Mouse (Mus musculus) limb, embryonic 11.5 days (tissue): ENCODE data around the gene Pcnx2. TPM values are rescaled to one million over a fixed set of nuclear protein-coding genes. Genes with fewer than 3 reads are reported as not detected.

Source experiments
- ATAC-seq: fragments of 200-750 bp; cut with Nextera tagmentation; 2 replicates; pipeline ENCODE4 v1.8.0; 2017; ENCODE audit warnings: low read depth; ENCODE audit not compliant: insufficient number of reproducible peaks, low FRiP score, low TSS enrichment
- DNase-seq: peaks from one replicate; pipeline ENCODE4 v3.0.0-alpha.2; 2015; ENCODE audit warnings: low spot score
- H3K27ac ChIP-seq: fragments of 300-500 bp; sonication (generic); replicated peaks from 2 replicates; pipeline ENCODE4 v1.5.1; 2014; ENCODE audit warnings: low read depth, mild to moderate bottlenecking, low read length
- H3K27me3 ChIP-seq: fragments of 300-500 bp; sonication (generic); 2 replicates; pipeline ENCODE4 v1.6.1; 2014; ENCODE audit warnings: mild to moderate bottlenecking, low read length, mixed read lengths; ENCODE audit not compliant: control insufficient read depth, insufficient read depth
- H3K36me3 ChIP-seq: fragments of 300-500 bp; sonication (generic); 2 replicates; pipeline ENCODE4 v1.6.1; 2014; ENCODE audit warnings: mild to moderate bottlenecking, low read length, moderate library complexity, mixed read lengths; ENCODE audit not compliant: control insufficient read depth, insufficient read depth
- H3K4me1 ChIP-seq: fragments of 300-500 bp; sonication (generic); 2 replicates; pipeline ENCODE4 v1.6.1; 2014; ENCODE audit warnings: low read length, mixed read lengths; ENCODE audit not compliant: control insufficient read depth, insufficient read depth
- H3K4me2 ChIP-seq: fragments of 300-500 bp; sonication (generic); 2 replicates; pipeline ENCODE4 v1.6.1; 2014; ENCODE audit warnings: low read depth, mild to moderate bottlenecking, moderate library complexity; ENCODE audit not compliant: severe bottlenecking
- H3K4me3 ChIP-seq: fragments of 300-500 bp; sonication (generic); 2 replicates; pipeline ENCODE4 v1.5.1; 2014; ENCODE audit warnings: low read depth, low read length
- H3K9ac ChIP-seq: fragments of 300-500 bp; sonication (generic); 2 replicates; pipeline ENCODE4 v1.6.1; 2014; ENCODE audit warnings: mild to moderate bottlenecking, low read length
- H3K9me3 ChIP-seq: fragments of 300-500 bp; sonication (generic); 2 replicates; pipeline ENCODE4 v1.6.1; 2016; ENCODE audit warnings: low read length; ENCODE audit not compliant: control insufficient read depth
- WGBS: fragments of 180-500 bp; shearing (Covaris S2); extraction: QIAGEN DNeasy Blood & Tissue Kit; methylation state at CpG from one replicate; pipeline ENCODE4 v1.1.7; 2014; 5-methylcytosine and 5-hydroxymethylcytosine counted together
- polyA plus RNA-seq: library from polyadenylated mRNA; unstranded; fragments of >200 nt; fragmentation: Nextera tagmentation; extraction: Ambion mirVana; gene quantifications from 2 replicates; pipeline ENCODE4 v1.2.1, GENCODE M21; 2014

Pcnx2 gene
- polyA plus RNA-seq, 1 experiment from 2014 or later = not detected

DNA sequence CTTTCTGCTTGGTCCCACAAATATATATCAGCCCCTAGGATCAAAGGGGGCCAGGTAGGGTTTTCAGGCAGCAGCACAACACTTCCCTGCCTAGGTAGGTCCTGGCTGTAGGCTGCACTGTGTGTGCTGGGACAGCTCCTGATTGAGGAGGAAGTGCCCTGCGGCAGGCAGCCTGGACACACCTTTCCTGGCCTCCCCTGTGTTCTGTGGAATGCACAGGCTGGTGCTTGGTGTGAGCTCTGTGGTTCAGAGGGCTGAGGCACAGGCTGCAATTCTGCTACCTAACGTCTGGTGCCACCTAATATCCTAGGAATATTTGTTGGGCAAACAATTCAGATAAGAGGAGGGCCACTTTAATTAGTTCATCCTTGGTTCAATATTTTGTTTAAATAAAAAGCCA lies 156.3 kb downstream of the Pcnx2 start:
- no peak overlapping the region for H3K27ac ChIP-seq
- no peak for ATAC-seq
- H3K4me3 ChIP-seq = no peak overlapping the region

DNA sequence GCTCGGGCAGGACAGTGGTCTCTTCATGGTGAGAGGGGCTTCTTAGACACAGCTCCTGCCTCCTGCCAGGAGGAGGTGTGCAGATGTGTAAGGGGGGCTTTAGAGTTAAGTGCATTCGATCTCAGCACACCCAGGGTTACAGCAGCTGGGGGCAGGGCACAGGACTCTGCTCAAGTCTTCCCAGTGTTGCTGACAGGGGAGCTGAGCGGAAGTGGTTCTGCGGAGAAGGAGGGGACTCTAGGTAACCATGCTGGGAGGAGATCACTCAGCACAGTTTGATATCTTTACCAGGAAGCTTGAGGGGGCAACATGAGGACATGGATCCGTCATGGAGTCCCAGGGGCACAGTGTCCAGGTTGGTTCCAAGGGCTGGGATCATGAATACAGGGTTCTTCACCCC lies 156.7 kb downstream of the Pcnx2 start:
- WGBS = 80% methylated on average over 5 of the region's 5 CpGs
- Histone ChIP-seq H3K9me3 (no peaks in the 10 kb centered on the region), H3K4me3 (no peak overlapping the region), H3K27me3 (no peaks in the 10 kb centered on the region), H3K4me2 (no peak overlapping the region), H3K4me1 (no peaks in the 10 kb centered on the region), H3K27ac (no peak overlapping the region), H3K9ac (no peak overlapping the region), H3K36me3 (no peaks in the 10 kb centered on the region)
- no peak for DNase-seq
- no peak for ATAC-seq

More for the DNA sequence above, 156.3 kb downstream of the Pcnx2 start:
- H3K9me3 ChIP-seq = no peaks in the 10 kb centered on the region
- 71% methylated on average over 2 of the region's 2 CpGs for WGBS
- DNase-seq = no peak
- H3K9ac ChIP-seq = no peak overlapping the region
- H3K36me3 ChIP-seq = no peaks in the 10 kb centered on the region
- H3K4me2 ChIP-seq = no peak overlapping the region
- H3K4me1 ChIP-seq = peaks cover under 1% of the 10 kb centered on the region; the same call in 1 of the 2 replicates
- no peaks in the 10 kb centered on the region for H3K27me3 ChIP-seq

DNA sequence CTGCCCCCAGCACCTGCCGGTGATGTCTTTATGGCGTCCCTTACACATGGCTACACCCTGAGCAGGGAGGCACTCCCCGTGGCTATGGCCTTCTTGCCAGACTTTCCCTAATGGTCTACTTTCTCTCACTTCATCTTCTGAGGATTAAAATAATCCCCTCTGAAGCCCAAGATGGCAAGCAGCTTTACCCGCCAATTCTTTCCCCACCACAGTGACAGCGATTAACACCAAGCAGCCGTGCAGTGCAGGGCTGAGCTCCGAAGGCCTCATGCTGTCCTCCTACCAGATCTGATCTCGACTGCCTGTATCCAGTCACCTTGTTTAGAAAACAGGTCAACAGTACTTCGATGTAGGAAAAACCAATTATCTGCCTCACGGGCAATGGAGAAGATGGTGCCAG lies 157.5 kb downstream of the Pcnx2 start:
- WGBS = 74% methylated on average over 10 of the region's 10 CpGs
- no peak for ATAC-seq
- Histone ChIP-seq H3K9me3 (no peaks in the 10 kb centered on the region), H3K9ac (no peak overlapping the region), H3K36me3 (no peaks in the 10 kb centered on the region), H3K4me1 (0 out of 2 replicates have a peak, but pooled peaks cover 2% of the 10 kb centered on the region), H3K27me3 (no peaks in the 10 kb centered on the region), H3K27ac (no peak overlapping the region), H3K4me2 (no peak overlapping the region), H3K4me3 (no peak overlapping the region)
- DNase-seq = no peak

DNA sequence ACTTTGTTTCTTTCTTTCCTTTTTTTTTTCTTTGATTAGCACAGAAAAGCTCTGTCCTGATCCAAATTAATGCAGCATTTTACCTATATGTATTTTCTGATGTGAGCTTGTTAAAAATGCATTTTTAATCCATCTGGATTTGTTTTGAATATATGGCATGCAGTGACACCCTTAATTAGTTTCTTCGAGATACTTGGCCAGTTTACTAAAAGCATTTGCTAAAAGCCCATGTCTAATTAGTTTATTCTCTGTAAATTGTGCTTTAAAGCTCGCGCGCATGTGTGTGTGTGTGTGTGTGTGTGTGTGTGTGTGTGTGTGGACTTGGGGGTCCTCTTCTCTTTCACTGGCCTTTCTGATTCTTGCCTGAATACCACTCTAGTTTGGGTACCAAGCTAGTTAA lies 159.2 kb downstream of the Pcnx2 start:
- Histone ChIP-seq H3K36me3 (no peaks in the 10 kb centered on the region), H3K27me3 (no peaks in the 10 kb centered on the region), H3K4me3 (no peak overlapping the region), H3K4me2 (no peak overlapping the region), H3K9ac (no peak overlapping the region), H3K9me3 (no peaks in the 10 kb centered on the region), H3K4me1 (peaks cover 11% of the 10 kb centered on the region), H3K27ac (no peak overlapping the region)
- DNase-seq (no peak), ATAC-seq (no peak)
- WGBS = 76% methylated on average over 4 of the region's 4 CpGs

DNA sequence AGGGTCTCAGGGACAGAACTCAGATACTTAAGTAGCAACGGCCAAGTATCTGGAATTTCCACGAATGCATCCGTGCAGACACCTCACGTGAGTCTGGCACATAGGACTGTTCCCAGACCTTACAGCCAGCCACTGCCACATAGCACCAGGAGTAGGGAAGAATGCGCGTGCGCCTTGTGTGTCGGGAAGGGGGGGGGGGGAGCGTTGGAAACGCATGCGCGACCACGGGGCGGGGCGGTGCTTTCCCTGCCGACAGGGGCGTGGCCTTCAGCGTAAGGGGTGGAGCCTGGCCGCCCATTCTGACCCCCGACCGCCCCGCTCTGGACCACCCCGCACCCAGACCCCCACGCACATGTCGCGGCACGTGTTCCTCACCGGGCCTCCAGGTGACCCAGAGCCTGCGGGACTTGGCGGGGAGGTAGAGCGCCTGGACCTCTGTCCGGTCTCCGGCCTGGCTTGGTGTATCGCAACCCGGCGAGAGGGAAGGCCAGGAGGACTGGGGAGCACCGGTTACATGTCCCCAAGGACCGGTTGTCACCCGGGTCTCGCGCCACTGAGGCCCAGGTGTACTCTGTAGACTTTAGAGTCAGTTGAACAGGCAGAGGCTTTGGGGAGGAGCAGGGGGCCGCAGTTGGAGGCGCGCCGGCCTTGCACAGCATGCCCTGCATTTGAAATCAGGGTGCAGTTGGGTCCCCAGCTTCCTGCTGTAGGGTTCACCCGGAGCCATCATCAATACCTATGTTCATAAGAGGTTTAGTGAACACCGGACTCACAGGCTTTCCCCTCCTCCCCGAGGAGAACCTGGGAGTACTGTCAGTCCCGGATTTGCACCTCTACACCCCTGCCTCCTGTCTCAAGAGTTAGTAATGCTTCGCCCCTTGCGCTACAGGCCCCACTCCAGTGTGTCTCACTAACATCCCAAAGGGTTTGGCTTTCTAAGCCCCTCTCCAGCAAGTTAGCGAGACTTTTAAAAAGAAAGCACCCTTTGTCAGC lies 163.9 kb downstream of the Pcnx2 start:
- peak; percentile 87 for ATAC-seq
- H3K4me3 ChIP-seq = peak overlapping the region; percentile 61
- 9% methylated on average over 44 of the region's 52 CpGs for WGBS

DNA sequence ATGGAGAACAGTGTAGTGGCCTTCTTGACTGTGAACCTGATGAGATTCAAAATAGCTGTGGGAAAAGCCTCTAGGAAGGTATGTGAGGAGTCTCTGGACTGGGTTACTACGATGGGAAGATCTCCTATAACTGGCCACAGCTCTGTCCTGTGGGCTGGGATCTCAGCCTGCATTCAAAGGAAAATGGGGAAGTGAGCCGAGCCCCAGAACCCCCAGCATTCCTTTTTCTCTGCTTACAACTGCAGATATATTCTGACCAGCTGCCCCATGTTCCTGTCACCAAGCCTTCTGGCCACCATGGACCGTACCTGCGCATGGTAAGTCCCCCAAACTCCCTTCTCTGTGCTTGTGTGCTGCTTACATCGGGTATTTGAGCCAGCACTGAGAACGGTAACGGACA lies 168.4 kb downstream of the Pcnx2 start, which contains the start of gene Ntpcr:
TSS of gene Ntpcr (plus strand) at position 218 of the 400 bp plus-strand sequence.
- Histone ChIP-seq H3K27me3 (no peaks in the 10 kb centered on the region), H3K27ac (no peak within 1 kb of the TSS), H3K4me1 (peaks cover 6% of the 10 kb centered on the region), H3K9ac (no peak within 1 kb of the TSS), H3K4me2 (no peak within 1 kb of the TSS), H3K4me3 (no peak within 1 kb of the TSS), H3K36me3 (no peaks in the 10 kb centered on the region), H3K9me3 (no peaks in the 10 kb centered on the region)
- no peak for DNase-seq
- no peak for ATAC-seq
- 84% methylated on average over 7 of the region's 7 CpGs for WGBS

More for the DNA sequence above, 163.9 kb downstream of the Pcnx2 start:
- Histone ChIP-seq H3K36me3 (no peaks in the 10 kb centered on the region), H3K27ac (no peak overlapping the region), H3K4me2 (peak overlapping the region; percentile 83), H3K4me1 (peaks cover 11% of the 10 kb centered on the region), H3K9me3 (no peaks in the 10 kb centered on the region), H3K9ac (peak overlapping the region; percentile 64), H3K27me3 (no peaks in the 10 kb centered on the region)
- DNase-seq = peak; percentile 93

DNA sequence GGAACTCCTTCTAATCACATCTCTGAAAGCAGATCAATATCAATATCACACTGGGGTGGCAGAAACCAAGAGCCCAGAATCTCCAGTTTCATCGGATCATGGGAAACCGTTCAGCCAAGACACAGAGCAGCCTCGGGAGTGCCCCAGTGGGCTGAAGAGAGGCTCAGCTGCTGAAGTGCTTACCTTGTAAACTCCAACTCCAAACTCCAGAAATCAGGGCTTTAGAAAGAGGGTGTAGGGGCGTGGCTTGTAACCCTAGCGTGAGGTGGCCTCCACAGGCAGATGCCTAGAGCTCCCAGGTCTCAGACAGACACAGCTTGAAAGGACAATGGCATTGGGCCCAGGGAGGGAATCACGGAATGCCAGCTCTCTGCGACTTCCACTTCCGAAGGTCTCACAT lies 170.3 kb downstream of the Pcnx2 start:
- Histone ChIP-seq H3K9me3 (no peaks in the 10 kb centered on the region), H3K4me1 (no peaks in the 10 kb centered on the region), H3K27me3 (no peaks in the 10 kb centered on the region), H3K36me3 (no peaks in the 10 kb centered on the region), H3K27ac (no peak overlapping the region), H3K9ac (no peak overlapping the region), H3K4me2 (no peak overlapping the region), H3K4me3 (no peak overlapping the region)
- DNase-seq (no peak), ATAC-seq (no peak)
- WGBS = 54% methylated on average over 8 of the region's 8 CpGs

DNA sequence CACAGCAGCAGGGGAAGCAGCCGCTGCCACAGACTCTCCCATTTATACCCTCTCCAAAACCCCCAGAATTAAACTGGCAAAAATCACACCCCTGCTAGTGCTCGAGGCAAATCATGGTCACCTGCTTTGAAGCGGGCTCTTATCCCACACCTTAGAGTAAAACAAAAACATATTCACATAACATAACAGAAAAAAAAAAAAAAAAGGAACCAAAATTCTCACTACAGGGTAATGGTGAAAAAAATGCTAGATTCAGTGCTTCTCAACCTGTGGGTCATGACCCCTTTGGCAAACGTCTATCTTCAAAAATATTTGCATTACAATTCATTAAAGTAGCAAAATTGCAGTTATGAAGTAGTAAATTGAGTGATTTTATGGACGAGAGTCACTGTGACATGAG lies 171.1 kb downstream of the Pcnx2 start:
- H3K4me3 ChIP-seq = no peak overlapping the region
- H3K9me3 ChIP-seq = no peaks in the 10 kb centered on the region
- no peaks in the 10 kb centered on the region for H3K4me1 ChIP-seq
- no peak for DNase-seq
- H3K9ac ChIP-seq = no peak overlapping the region
- WGBS = 80% methylated on average over 5 of the region's 5 CpGs
- no peaks in the 10 kb centered on the region for H3K27me3 ChIP-seq
- H3K4me2 ChIP-seq = no peak overlapping the region
- no peak overlapping the region for H3K27ac ChIP-seq
- H3K36me3 ChIP-seq = no peaks in the 10 kb centered on the region
- no peak for ATAC-seq
